Mouse (Mus musculus) ES-Bruce4 (cell line): ENCODE data around the gene Ankrd13d.

Experiments used
- CTCF ChIP-seq: IDR thresholded peaks from one replicate; pipeline ENCODE4 v1.8.1; 2011; ENCODE audit warnings: low read depth, low read length
- EP300 ChIP-seq: IDR thresholded peaks from 2 replicates; pipeline ENCODE4 v1.6.1; 2011; ENCODE audit warnings: low read depth, low read length; ENCODE audit not compliant: insufficient read depth
- POLR2A ChIP-seq: IDR thresholded peaks from one replicate; pipeline ENCODE4 v1.8.1; 2011; ENCODE audit warnings: low read length; ENCODE audit not compliant: insufficient read depth

GRCm38 (mm10) chr19:4257897-4258252 is 25.1 kb downstream of the Ankrd13d start:
- no peak for TF ChIP-seq CTCF
- no peak for TF ChIP-seq POLR2A
- no peak for TF ChIP-seq EP300
